Mouse (Mus musculus): ENCODE data around the gene Notch1.

Notch1 gene

GRCm38 (mm10) chr2:26529881-26530280 lies 13.4 kb upstream of the Notch1 start:
- no peak for DNase-seq

GRCm38 (mm10) chr2:26529221-26529805 lies 12.8 kb upstream of the Notch1 start:
- DNase-seq, result no peak

GRCm38 (mm10) chr2:26526443-26527257 lies 10.2 kb upstream of the Notch1 start:
- no peak for DNase-seq

GRCm38 (mm10) chr2:26525355-26526018 lies 9.0 kb upstream of the Notch1 start:
- DNase-seq, result no peak

GRCm38 (mm10) chr2:26522327-26522726 lies 5.9 kb upstream of the Notch1 start:
- DNase-seq, result no peak

GRCm38 (mm10) chr2:26519753-26520152 lies 3.3 kb upstream of the Notch1 start:
- DNase-seq, result no peak

- no peak for DNase-seq
Observed at GRCm38 (mm10) chr2:26516987-26517386, 524 bp upstream of the Notch1 start.

- no peak for DNase-seq
Observed at GRCm38 (mm10) chr2:26515335-26515734, 1.1 kb downstream of the Notch1 start.

GRCm38 (mm10) chr2:26513105-26513745 lies 3.2 kb downstream of the Notch1 start:
- no peak for DNase-seq

GRCm38 (mm10) chr2:26508661-26509060 lies 7.8 kb downstream of the Notch1 start:
- DNase-seq, result peak in 1 of 2 experiments; percentile 5

GRCm38 (mm10) chr2:26507961-26508391 lies 8.5 kb downstream of the Notch1 start:
- no peak for DNase-seq

- DNase-seq, result peak; percentile 29 to 59
Observed at GRCm38 (mm10) chr2:26507481-26507886, 9.0 kb downstream of the Notch1 start.

GRCm38 (mm10) chr2:26506746-26507280 lies 9.7 kb downstream of the Notch1 start:
- no peak for DNase-seq

GRCm38 (mm10) chr2:26504772-26505480 lies 11.5 kb downstream of the Notch1 start:
- DNase-seq, result no peak

- peak; percentile 52 to 68 for DNase-seq
Observed at GRCm38 (mm10) chr2:26503661-26504575, 12.5 kb downstream of the Notch1 start.

GRCm38 (mm10) chr2:26502863-26503631 lies 13.4 kb downstream of the Notch1 start:
- DNase-seq, result peak in 1 of 2 experiments; percentile 32

- DNase-seq, result peak; percentile 52 to 68
Observed at GRCm38 (mm10) chr2:26502299-26502862, 14.1 kb downstream of the Notch1 start.

GRCm38 (mm10) chr2:26501651-26502141 lies 14.8 kb downstream of the Notch1 start:
- DNase-seq, result peak in 1 of 2 experiments; percentile 46

GRCm38 (mm10) chr2:26500599-26501370 lies 15.7 kb downstream of the Notch1 start:
- peak; percentile 77 to 85 for DNase-seq
